Mouse (Mus musculus) ES-Bruce4 (cell line): ENCODE results near the gene Tph2.

Experiments used
- CTCF ChIP-seq: IDR thresholded peaks from one replicate; pipeline ENCODE4 v1.8.1; 2011; ENCODE audit warnings: low read depth, low read length
- EP300 ChIP-seq: IDR thresholded peaks from 2 replicates; pipeline ENCODE4 v1.6.1; 2011; ENCODE audit warnings: low read depth, low read length; ENCODE audit not compliant: insufficient read depth
- POLR2A ChIP-seq: IDR thresholded peaks from one replicate; pipeline ENCODE4 v1.8.1; 2011; ENCODE audit warnings: low read length; ENCODE audit not compliant: insufficient read depth

DNA sequence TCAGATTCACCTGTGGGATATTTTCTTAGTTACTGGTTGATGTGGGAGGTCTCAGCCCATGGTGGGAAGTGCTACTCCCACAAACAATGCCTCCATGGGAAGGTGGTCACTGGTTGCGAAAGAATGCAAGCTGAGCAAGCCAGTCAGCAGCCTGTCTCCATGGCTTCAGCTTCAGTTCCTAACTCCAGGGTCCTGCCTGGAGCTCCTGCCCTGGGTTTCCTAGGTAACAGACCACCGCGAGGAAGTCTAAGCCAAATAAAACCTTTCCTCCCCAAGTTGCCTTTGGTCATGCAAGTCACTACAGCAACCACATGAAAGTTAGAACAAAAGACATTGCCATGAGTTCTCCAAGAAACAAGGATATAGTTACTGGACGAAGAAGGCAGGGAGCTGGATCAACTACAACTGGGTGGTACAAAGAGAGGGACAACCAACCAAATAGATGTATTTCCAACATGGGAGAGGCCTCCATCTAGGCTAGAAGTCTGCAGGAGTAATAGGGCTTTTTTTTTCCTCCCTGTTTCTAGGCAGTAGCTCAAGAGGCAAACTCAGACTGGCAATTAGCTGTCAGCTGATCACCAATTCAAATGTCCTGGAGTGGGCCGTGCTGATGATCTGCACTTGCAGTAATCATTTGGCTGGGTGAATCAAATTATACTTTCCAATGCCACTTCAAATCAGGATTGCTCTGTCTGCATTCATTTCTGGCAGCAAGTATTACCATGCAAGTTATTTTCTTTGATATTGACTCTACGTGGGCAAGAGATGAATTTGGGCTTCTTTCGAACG is 115.5 kb downstream of the Tph2 start:
- TF ChIP-seq CTCF, result no peak
- no peak for TF ChIP-seq EP300
- TF ChIP-seq POLR2A, result no peak
